Mouse (Mus musculus): Measurements from ENCODE around the gene Slc19a1.

Slc19a1 gene

GRCm38 (mm10) chr10:77031768-77032375, at the start of gene Slc19a1:
Slc19a1 (plus strand) TSS chr10:77032241.
- DNase-seq (ENCODE audit: low spot score in 2 of 2): no peak

DNA sequence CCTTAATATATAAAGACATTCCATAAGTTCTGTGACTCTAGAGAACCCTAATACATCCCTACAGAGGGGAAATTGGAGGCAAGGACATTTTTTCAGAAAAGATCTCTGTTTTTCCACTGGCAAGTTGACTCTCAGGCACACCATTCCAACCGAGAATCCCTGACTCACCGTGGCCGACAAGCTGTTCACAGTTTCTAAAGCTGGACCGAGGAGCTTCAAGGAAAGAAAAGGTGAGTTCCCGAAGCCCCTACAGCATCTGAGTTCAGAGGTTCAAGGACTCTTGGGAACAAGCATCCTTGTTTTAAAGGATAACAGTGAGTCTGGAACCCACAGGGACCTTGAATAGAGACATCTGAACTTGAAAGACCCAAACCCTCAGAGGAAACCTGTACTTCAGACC, 43.5 kb upstream of the Slc19a1 start:
- no peak for DNase-seq (ENCODE audit: low spot score in 2 of 2)

GRCm38 (mm10) chr10:76992456-76992855, 39.6 kb upstream of the Slc19a1 start:
- no peak for DNase-seq (ENCODE audit: low spot score in 2 of 2)

- no peak for DNase-seq (ENCODE audit: low spot score in 2 of 2)
Measured at GRCm38 (mm10) chr10:76997759-76998513, 34.1 kb upstream of the Slc19a1 start.

- DNase-seq (ENCODE audit: low spot score in 2 of 2): no peak
Measured at GRCm38 (mm10) chr10:77004936-77005335, 27.1 kb upstream of the Slc19a1 start.

DNA sequence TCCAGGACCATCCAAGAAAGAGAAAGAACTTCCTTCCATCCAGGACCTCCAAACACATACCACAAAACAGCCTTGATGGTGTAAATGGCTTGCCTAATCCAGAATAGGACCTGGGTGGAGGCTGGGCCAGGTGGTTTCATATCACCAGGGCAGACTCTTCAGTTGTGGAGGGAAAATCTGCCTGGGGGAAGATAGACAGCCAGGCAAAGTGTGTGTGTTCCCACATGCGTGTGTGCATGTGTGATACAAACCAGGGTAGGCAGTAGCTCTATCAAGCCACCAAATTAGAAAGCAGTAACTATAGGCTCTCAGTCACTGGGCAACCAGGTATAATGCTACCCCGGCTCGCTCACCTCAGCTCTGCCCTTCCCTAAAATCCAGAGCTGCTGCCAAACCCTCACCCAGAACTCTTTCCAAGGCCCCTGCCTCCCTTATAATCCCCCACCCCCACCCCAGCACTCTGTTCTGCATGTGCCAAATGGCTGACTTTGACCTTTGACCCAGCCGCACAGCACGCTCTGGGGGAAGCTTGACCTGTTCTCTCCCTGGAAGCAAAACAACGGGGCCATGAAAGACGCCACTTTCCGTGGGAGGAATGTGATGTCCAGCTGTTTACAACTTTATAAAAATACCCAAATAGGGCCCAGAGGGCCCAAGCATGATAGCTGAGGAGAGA, 24.5 kb upstream of the Slc19a1 start:
- no peak for DNase-seq (ENCODE audit: low spot score in 2 of 2)

- DNase-seq (ENCODE audit: low spot score in 2 of 2): peak in 1 of 2 experiments; percentile 35
Measured at GRCm38 (mm10) chr10:77008109-77008561, 23.9 kb upstream of the Slc19a1 start.

DNA sequence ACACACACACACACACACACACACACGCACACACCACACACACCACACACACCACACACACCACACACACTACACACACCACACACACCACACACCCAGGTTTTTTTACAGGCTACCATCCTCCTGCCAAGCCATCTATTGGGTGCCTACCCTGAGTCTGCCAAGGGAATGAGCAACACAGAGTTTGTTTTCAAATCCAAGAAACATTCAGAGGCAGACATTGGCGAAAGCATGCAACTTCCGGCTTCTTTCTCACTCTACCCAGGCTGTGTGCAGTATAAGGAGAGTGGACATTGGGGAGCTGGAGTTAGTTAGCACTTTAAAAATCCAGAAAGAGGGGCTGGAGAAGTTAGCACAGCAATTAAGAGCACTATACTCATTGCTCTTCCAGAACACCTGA, 23.3 kb upstream of the Slc19a1 start:
- no peak for DNase-seq (ENCODE audit: low spot score in 2 of 2)

DNA sequence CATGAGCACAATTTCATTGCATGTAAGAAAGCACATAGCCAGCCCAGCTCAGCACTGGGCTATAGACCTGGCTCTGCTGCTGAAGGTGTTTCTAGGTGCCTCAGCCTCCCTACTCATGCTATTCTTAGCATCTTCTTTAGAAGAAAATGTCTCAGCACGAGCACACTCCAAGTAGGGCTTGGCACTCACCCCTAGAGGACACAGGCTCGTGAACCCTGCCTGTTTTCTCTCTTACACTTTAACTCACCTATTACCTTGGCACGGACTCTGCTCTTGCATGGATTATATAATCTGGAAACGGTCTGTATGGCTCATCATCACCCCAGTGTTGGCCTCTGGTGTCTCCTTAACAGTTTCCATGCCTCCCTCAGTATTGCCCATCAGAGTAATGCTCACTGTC, 20.4 kb upstream of the Slc19a1 start:
- DNase-seq (ENCODE audit: low spot score in 2 of 2): no peak

GRCm38 (mm10) chr10:77016080-77016479, 16.0 kb upstream of the Slc19a1 start:
- no peak for DNase-seq (ENCODE audit: low spot score in 2 of 2)

- no peak for DNase-seq (ENCODE audit: low spot score in 2 of 2)
Measured at GRCm38 (mm10) chr10:77016499-77016898, 15.5 kb upstream of the Slc19a1 start.

GRCm38 (mm10) chr10:77017061-77017460, 15.0 kb upstream of the Slc19a1 start:
- DNase-seq (ENCODE audit: low spot score in 2 of 2): no peak

GRCm38 (mm10) chr10:77017662-77018061, 14.4 kb upstream of the Slc19a1 start:
- no peak for DNase-seq (ENCODE audit: low spot score in 2 of 2)

GRCm38 (mm10) chr10:77021399-77022052, 10.5 kb upstream of the Slc19a1 start:
- DNase-seq (ENCODE audit: low spot score in 2 of 2): peak; percentile 61 to 64

- no peak for DNase-seq (ENCODE audit: low spot score in 2 of 2)
Measured at GRCm38 (mm10) chr10:77022301-77023130, 9.5 kb upstream of the Slc19a1 start.

DNA sequence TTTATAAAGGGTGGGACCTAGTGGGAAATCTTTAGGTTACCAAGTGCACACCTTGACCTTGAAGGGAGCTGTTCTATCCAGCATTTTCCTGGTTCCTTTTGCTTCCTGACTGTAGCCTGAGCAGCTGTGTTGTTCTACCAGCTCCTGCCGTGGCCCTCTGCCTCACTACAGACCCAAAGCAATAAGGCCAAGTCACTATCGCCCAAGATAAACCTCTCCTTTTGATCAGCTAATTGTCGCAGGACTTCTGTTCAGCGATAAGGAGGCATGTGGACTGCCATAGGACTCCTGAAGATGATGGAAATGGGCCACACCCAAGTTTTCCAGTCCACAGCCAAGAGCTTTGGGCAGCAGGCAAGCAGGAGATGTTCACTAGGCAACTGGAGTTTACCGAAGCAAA, 7.8 kb upstream of the Slc19a1 start:
- DNase-seq (ENCODE audit: low spot score in 2 of 2): no peak

DNA sequence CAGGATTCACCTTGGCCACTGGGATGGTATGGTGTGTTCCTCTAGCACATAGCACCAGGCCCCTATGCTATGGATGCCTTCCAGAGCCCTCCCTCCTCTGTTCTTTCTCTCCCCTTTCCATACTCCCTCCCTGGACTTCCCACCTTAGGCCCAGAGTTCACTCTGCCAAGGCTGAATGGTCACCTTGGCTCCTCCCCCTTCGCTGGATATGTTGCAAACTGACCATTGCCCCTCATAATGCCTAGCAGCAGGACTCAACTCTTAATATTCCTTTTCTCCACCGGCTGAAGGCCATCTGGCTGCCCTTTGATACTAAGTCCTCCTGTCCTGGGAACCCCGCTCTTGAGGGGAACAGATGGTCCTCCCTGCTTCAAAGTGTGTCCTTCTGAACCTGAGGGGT, 5.1 kb upstream of the Slc19a1 start:
- DNase-seq (ENCODE audit: low spot score in 2 of 2): no peak

DNA sequence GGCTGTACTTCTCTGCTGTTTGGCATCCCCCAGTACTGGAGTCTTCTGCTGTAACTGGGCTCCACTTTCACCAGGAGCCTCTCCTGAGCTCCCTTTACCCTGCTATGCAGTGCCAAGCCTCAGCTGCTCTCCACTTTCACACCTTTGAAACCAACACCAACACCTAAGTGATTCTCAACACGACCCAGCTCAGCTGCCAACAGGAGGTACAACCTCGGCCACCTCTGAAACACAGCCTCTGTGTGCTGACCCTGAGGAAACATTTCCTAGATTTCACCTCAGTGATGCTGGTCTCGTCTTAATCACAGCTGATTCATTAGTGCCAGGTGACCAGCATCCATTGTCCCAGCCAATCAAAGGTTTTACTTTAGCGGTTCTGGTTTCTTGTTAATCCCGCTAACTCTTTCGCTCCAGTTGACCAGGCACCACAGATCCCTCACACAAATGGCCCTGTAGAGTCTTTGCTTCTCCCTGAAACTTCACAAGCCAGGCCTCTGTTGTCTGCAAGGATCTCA, 3.2 kb upstream of the Slc19a1 start:
- DNase-seq (ENCODE audit: low spot score in 2 of 2): no peak

- no peak for DNase-seq (ENCODE audit: low spot score in 2 of 2)
Measured at GRCm38 (mm10) chr10:77029761-77030160, 2.3 kb upstream of the Slc19a1 start.

- DNase-seq (ENCODE audit: low spot score in 2 of 2): no peak
Measured at GRCm38 (mm10) chr10:77030666-77031065, 1.4 kb upstream of the Slc19a1 start.

Data from right cerebral cortex, postnatal 36 days (tissue).